Mouse (Mus musculus) cortical plate, adult 2 months (tissue): ENCODE results near the gene Ppil1.

Experiments
- CTCF ChIP-seq: fragments of 200-500 bp; IDR thresholded peaks from 2 replicates; pipeline ENCODE4 v1.5.1; 2011; ENCODE audit warnings: mild to moderate bottlenecking, control low read depth, low read length; ENCODE audit not compliant: insufficient read depth; ENCODE audit errors: extremely low read depth
- POLR2A ChIP-seq: fragments of 200-500 bp; IDR thresholded peaks from 2 replicates; pipeline ENCODE4 v1.6.1; 2011; ENCODE audit warnings: mild to moderate bottlenecking, low read length, control low read depth; ENCODE audit not compliant: insufficient read depth; ENCODE audit errors: extremely low read depth

- TF ChIP-seq POLR2A, result no peak
- TF ChIP-seq CTCF, result no peak
Observed at GRCm38 (mm10) chr17:29253684-29254083, 10.3 kb downstream of the Ppil1 start.
